Mouse (Mus musculus) MEL (cell line): ENCODE data around the gene Lmo7. TPM values are rescaled to one million over a fixed set of nuclear protein-coding genes. Genes with fewer than 3 reads are reported as not detected.
A peak's percentile ranks its signal among the peaks of the same experiment; 100 is the strongest.

ENCODE experiments used
- DNase-seq: peaks from one replicate; pipeline ENCODE4 v3.0.0; 2011; ENCODE audit warnings: low read depth, low spot score
- H3K27ac ChIP-seq: 2 replicates; pipeline ENCODE4 v1.5.1; 2012; ENCODE audit warnings: low read depth, mild to moderate bottlenecking, control low read depth, low read length, moderate library complexity; ENCODE audit not compliant: control insufficient read depth
- H3K27me3 ChIP-seq, 2 experiments: fragments of 150-350 bp in 1 of 2; sonication (generic) in 1 of 2; 2 replicates each; pipeline ENCODE4 v1.6.1; 2012; ENCODE audit warnings: low read length in 2 of 2, mild to moderate bottlenecking in 2 of 2, improper control_type of control experiment in 1 of 2, moderate library complexity in 1 of 2; ENCODE audit not compliant: insufficient read depth in 2 of 2, control insufficient read depth in 1 of 2
- H3K36me3 ChIP-seq, 2 experiments: 2 replicates each; pipeline ENCODE4 v1.6.1; 2012 to 2014; ENCODE audit warnings: low read length in 2 of 2, improper control_type of control experiment in 1 of 2, inconsistent platforms in 1 of 2, mild to moderate bottlenecking in 1 of 2; ENCODE audit not compliant: insufficient read depth in 2 of 2, control insufficient read depth in 1 of 2
- H3K4me1 ChIP-seq, 2 experiments: fragments of 150-350 bp in 1 of 2; sonication (generic) in 1 of 2; 2 replicates each; pipeline ENCODE4 v1.6.1; 2012; ENCODE audit warnings: low read length in 2 of 2, improper control_type of control experiment in 1 of 2, mild to moderate bottlenecking in 1 of 2; ENCODE audit not compliant: insufficient read depth in 2 of 2, control insufficient read depth in 1 of 2
- H3K4me3 ChIP-seq, 2 experiments: fragments of 150-350 bp in 1 of 2; sonication (generic) in 1 of 2; 2 replicates each; pipeline ENCODE4 v1.5.1; 2012; ENCODE audit warnings: low read depth in 2 of 2, low read length in 2 of 2, mild to moderate bottlenecking in 2 of 2, moderate library complexity in 2 of 2, control low read depth in 1 of 2, improper control_type of control experiment in 1 of 2; ENCODE audit not compliant: control insufficient read depth in 1 of 2, insufficient read depth in 1 of 2
- H3K79me2 ChIP-seq: 2 replicates; pipeline ENCODE4 v1.6.1; 2012; ENCODE audit warnings: mild to moderate bottlenecking, low read length, moderate library complexity; ENCODE audit not compliant: control insufficient read depth, poor library complexity, insufficient read depth
- H3K9ac ChIP-seq: 2 replicates; pipeline ENCODE4 v1.6.1; 2012; ENCODE audit warnings: low read depth, mild to moderate bottlenecking, control low read depth, low read length, moderate library complexity; ENCODE audit not compliant: control insufficient read depth, poor library complexity, severe bottlenecking
- H3K9me3 ChIP-seq: fragments of 150-350 bp; sonication (generic); replicated peaks from 2 replicates; pipeline ENCODE4 v1.6.1; 2012; ENCODE audit warnings: mild to moderate bottlenecking, low read length, improper control_type of control experiment, moderate library complexity; ENCODE audit not compliant: insufficient read depth
- BHLHE40 ChIP-seq: IDR thresholded peaks from 2 replicates; pipeline ENCODE4 v1.6.1; 2012; ENCODE audit warnings: low read depth, mild to moderate bottlenecking, inconsistent platforms, low read length, improper control_type of control experiment, borderline replicate concordance
- CHD1 ChIP-seq: IDR thresholded peaks from 2 replicates; pipeline ENCODE4 v1.6.1; 2012; ENCODE audit warnings: low read depth, mild to moderate bottlenecking, inconsistent platforms, low read length, improper control_type of control experiment
- CHD2 ChIP-seq: IDR thresholded peaks from 2 replicates; pipeline ENCODE4 v1.6.1; 2011; ENCODE audit warnings: low read length, improper control_type of control experiment
- CTCF ChIP-seq, 3 experiments: IDR thresholded peaks in 2 of 3; conservative IDR thresholded peaks in 1 of 3; 2 replicates each; pipeline ENCODE4 v1.5.1; 2011 to 2012; ENCODE audit warnings: low read length in 3 of 3, low read depth in 2 of 3, mild to moderate bottlenecking in 2 of 3, improper control_type of control experiment in 1 of 3, inconsistent platforms in 1 of 3, mixed read lengths in 1 of 3, moderate library complexity in 1 of 3; ENCODE audit not compliant: control insufficient read depth in 1 of 3, insufficient read depth in 1 of 3, poor library complexity in 1 of 3, severe bottlenecking in 1 of 3
- E2F4 ChIP-seq: IDR thresholded peaks from 2 replicates; pipeline ENCODE4 v1.6.1; 2011; ENCODE audit warnings: low read depth, low read length, improper control_type of control experiment, borderline replicate concordance
- EP300 ChIP-seq, 2 experiments: IDR thresholded peaks; 2 replicates each; pipeline ENCODE4 v1.6.1; 2011; ENCODE audit warnings: improper control_type of control experiment in 2 of 2, low read length in 2 of 2, low read depth in 1 of 2, mild to moderate bottlenecking in 1 of 2
- ETS1 ChIP-seq: IDR thresholded peaks from 2 replicates; pipeline ENCODE4 v1.6.1; 2012; ENCODE audit warnings: low read depth, mild to moderate bottlenecking, inconsistent platforms, low read length, improper control_type of control experiment, moderate library complexity
- GATA1 ChIP-seq: IDR thresholded peaks from 2 replicates; pipeline ENCODE4 v1.6.1; 2011; ENCODE audit warnings: low read depth, low read length, improper control_type of control experiment
- JUND ChIP-seq: IDR thresholded peaks from 2 replicates; pipeline ENCODE4 v1.6.1; 2011; ENCODE audit warnings: low read depth, mild to moderate bottlenecking, improper control_type of control experiment, low read length
- KAT2A ChIP-seq: conservative IDR thresholded peaks from 2 replicates; pipeline ENCODE4 v1.6.1; 2012; ENCODE audit warnings: low read depth, low read length, improper control_type of control experiment, inconsistent platforms
- MAZ ChIP-seq: IDR thresholded peaks from 2 replicates; pipeline ENCODE4 v1.6.1; 2012; ENCODE audit warnings: low read depth, mild to moderate bottlenecking, inconsistent platforms, low read length, improper control_type of control experiment
- MYB ChIP-seq: IDR thresholded peaks from 2 replicates; pipeline ENCODE4 v1.6.1; 2011; ENCODE audit warnings: mild to moderate bottlenecking, low read depth, low read length, improper control_type of control experiment
- NELFE ChIP-seq: IDR thresholded peaks from 2 replicates; pipeline ENCODE4 v1.6.1; 2011; ENCODE audit warnings: low read depth, low read length, improper control_type of control experiment
- NRF1 ChIP-seq: IDR thresholded peaks from 2 replicates; pipeline ENCODE4 v1.6.1; 2014; ENCODE audit warnings: low read depth, mild to moderate bottlenecking, inconsistent platforms, low read length, improper control_type of control experiment, moderate library complexity; ENCODE audit not compliant: poor library complexity, insufficient read depth, severe bottlenecking
- RAD21 ChIP-seq: IDR thresholded peaks from 2 replicates; pipeline ENCODE4 v1.6.1; 2011; ENCODE audit warnings: mild to moderate bottlenecking, low read depth, low read length, improper control_type of control experiment
- SMC3 ChIP-seq: IDR thresholded peaks from 2 replicates; pipeline ENCODE4 v1.6.1; 2011; ENCODE audit warnings: low read depth, low read length, improper control_type of control experiment
- TAL1 ChIP-seq: IDR thresholded peaks from 2 replicates; pipeline ENCODE4 v1.6.1; 2012; ENCODE audit warnings: mild to moderate bottlenecking, inconsistent platforms, low read length, moderate library complexity, mixed read lengths
- TBP ChIP-seq: IDR thresholded peaks from 2 replicates; pipeline ENCODE4 v1.8.0; 2011; ENCODE audit warnings: low read depth, low read length, improper control_type of control experiment
- TCF12 ChIP-seq: IDR thresholded peaks from 2 replicates; pipeline ENCODE4 v1.6.1; 2014; ENCODE audit warnings: low read depth, mild to moderate bottlenecking, inconsistent platforms, low read length, improper control_type of control experiment, moderate library complexity
- ZC3H11A ChIP-seq: IDR thresholded peaks from 2 replicates; pipeline ENCODE4 v1.6.1; 2012; ENCODE audit warnings: low read depth, mild to moderate bottlenecking, inconsistent platforms, low read length, improper control_type of control experiment
- ZKSCAN1 ChIP-seq: IDR thresholded peaks from 2 replicates; pipeline ENCODE4 v1.6.1; 2012; ENCODE audit warnings: low read depth, mild to moderate bottlenecking, inconsistent platforms, low read length, improper control_type of control experiment, moderate library complexity
- ZMIZ1 ChIP-seq: IDR thresholded peaks from 2 replicates; pipeline ENCODE4 v1.6.1; 2012; ENCODE audit warnings: low read depth, mild to moderate bottlenecking, inconsistent platforms, low read length, improper control_type of control experiment, moderate library complexity
- ZNF384 ChIP-seq: IDR thresholded peaks from 2 replicates; pipeline ENCODE4 v1.6.1; 2012; ENCODE audit warnings: low read depth, mild to moderate bottlenecking, inconsistent platforms, low read length, improper control_type of control experiment
- polyA plus RNA-seq, 2 experiments: library from polyadenylated mRNA; stranded (reverse) in 1 of 2; unstranded in 1 of 2; fragments of >175 nt in 1 of 2; fragments of >200 nt in 1 of 2; gene quantifications; 2 replicates each; pipeline versions ENCODE4 v1.2.1 to v1.2.4; 2012; ENCODE audit warnings: low replicate concordance in 2 of 2, low read depth in 1 of 2; ENCODE audit not compliant: insufficient read length in 2 of 2, insufficient read depth in 1 of 2, missing spikeins in 1 of 2
- total RNA-seq: library from RNA; depleted of rRNA; stranded (reverse); fragments of 300-350 nt; gene quantifications from 2 replicates; pipeline ENCODE4 v1.2.3, GENCODE M21; 2012

Lmo7 gene
- total and polyA plus RNA-seq, 3 experiments, result not detected

DNA sequence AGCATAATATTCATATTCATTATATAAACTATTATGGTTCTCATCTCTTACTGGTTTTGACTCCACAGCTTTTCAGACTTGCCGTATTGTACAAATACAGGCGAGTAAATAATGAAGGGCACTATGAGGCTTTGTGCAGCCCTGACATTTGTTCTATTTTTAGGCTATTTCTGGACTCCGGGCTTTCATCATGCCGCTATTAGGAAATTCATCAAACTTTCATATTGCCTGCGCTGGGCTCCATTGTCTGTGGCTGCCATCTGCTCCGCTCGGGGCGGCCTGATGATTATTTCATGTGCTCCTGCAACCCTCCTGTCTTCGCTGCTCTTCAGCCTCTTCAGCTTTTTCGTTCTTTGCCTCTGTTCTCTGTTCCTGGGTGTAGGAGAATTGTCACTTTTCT, 50.3 kb downstream of the Lmo7 start:
- Histone ChIP-seq H3K4me1 (no peaks in the 10 kb centered on the region), H3K27ac (no peak overlapping the region), H3K9ac (no peak overlapping the region), H3K9me3 (no peaks in the 10 kb centered on the region), H3K4me3 (no peak overlapping the region), H3K79me2 (no peaks in the 10 kb centered on the region), H3K27me3 (no peaks in the 10 kb centered on the region), H3K36me3 (no peaks in the 10 kb centered on the region)
- DNase-seq, result no peak
- TF ChIP-seq ZNF384, result no peak
- no peak for TF ChIP-seq GATA1
- no peak for TF ChIP-seq ETS1
- TF ChIP-seq SMC3, result no peak
- no peak for TF ChIP-seq TAL1
- TF ChIP-seq CHD1, result no peak
- no peak for TF ChIP-seq KAT2A
- no peak for TF ChIP-seq MYB

DNA sequence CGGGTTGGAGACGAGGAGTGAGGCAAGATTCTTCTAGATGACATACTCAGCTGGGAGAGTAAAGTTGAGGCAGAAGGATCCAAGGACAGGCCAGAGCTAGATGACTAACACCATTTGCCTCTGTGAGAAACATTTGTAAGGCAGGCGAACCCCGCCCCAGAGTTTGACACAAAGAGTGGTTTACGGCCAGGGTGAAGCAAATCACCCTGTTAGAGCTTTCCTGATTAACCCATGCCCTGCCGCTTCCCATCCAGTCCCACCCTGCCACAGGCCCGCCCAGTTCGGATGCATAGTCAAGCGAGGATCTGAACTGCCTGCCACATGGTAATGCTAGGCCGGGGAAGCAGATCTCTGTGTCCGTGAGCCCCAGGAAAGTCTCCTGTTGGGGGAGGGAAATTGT, 51.5 kb downstream of the Lmo7 start:
- no peak overlapping the region for H3K4me3 ChIP-seq
- TF ChIP-seq BHLHE40 (no peak), CHD1 (no peak), RAD21 (no peak), NRF1 (no peak), JUND (no peak), TBP (no peak), EP300 (IDR thresholded peaks at IDR 0.05; ENCODE audit: low read depth in 1 of 2, low read length in 2 of 2) (no peak), TCF12 (no peak)
- TF ChIP-seq, all 39 proteins: peak for 0
- Histone ChIP-seq H3K9ac (no peak overlapping the region), H3K79me2 (no peaks in the 10 kb centered on the region), H3K27me3 (no peaks in the 10 kb centered on the region), H3K27ac (no peak overlapping the region), H3K4me1 (no peaks in the 10 kb centered on the region), H3K9me3 (no peaks in the 10 kb centered on the region), H3K36me3 (no peaks in the 10 kb centered on the region)
- no peak for DNase-seq

DNA sequence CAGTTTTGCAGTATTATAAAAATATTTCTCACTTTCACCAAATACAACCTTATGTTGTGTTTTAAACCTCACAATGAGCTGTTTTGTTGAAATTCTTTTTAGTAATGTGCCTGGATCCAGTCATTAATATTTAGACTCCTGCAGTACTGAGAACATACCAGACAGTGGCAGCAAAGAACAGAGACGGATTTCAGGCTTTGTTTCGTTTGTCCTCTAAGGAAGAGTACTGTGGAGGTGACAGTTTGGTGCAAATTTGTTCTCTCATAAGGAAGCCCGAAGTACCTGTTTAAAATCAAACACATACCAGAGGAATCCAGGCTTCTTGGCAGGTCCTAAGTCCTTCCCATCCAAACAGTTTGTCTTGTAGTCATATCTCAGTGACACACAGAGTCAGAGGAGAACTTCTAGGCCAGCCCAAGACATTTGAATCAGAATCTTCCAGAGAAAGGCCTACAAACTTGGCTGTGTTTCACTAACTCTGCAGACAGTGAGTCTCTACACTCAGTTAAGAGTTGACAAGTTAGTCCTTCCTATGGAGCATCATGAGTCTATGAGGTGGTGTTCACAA, 52.3 kb downstream of the Lmo7 start:
- no peaks in the 10 kb centered on the region for H3K36me3 ChIP-seq
- peak; percentile 22 for DNase-seq
- no peak overlapping the region for H3K27ac ChIP-seq
- no peaks in the 10 kb centered on the region for H3K27me3 ChIP-seq
- H3K9ac ChIP-seq, result no peak overlapping the region
- no peak for TF ChIP-seq E2F4
- TF ChIP-seq ZKSCAN1, result no peak
- peak; percentile 57 for TF ChIP-seq ZC3H11A
- no peak for TF ChIP-seq NELFE
- TF ChIP-seq RAD21, result peak; percentile 65
- TF ChIP-seq MAZ, result no peak
- TF ChIP-seq SMC3, result peak; percentile 64
- TF ChIP-seq CTCF (IDR thresholded peaks at IDR 0.05 in 2 of 3, conservative IDR thresholded peaks at IDR 0.05 in 1 of 3; ENCODE audit: control insufficient read depth in 1 of 3, insufficient read depth in 1 of 3, low read depth in 2 of 3, low read length in 3 of 3, poor library complexity in 1 of 3, severe bottlenecking in 1 of 3), result peak in 1 of 3 experiments; percentile 61; a peak in 2 of 6 replicates
- TF ChIP-seq CHD2, result no peak
- no peak for TF ChIP-seq ZMIZ1
- TF ChIP-seq, all 39 proteins: peak for 4
- no peaks in the 10 kb centered on the region for H3K79me2 ChIP-seq
- H3K9me3 ChIP-seq, result no peaks in the 10 kb centered on the region
- H3K4me3 ChIP-seq, result no peak overlapping the region
- H3K4me1 ChIP-seq, result no peaks in the 10 kb centered on the region
